Mouse (Mus musculus): ENCODE data around the gene B830017H08Rik. TPM values are rescaled to one million over a fixed set of nuclear protein-coding genes. Genes with fewer than 3 reads are reported as not detected.

B830017H08Rik gene
- polyA plus RNA-seq, 2 experiments: not detected

GRCm38 (mm10) chr16:17801777-17802455, 31.0 kb upstream of the B830017H08Rik start:
- H3K9me3 ChIP-seq (ENCODE audit: control insufficient read depth, low read length): no peaks in the 10 kb centered on the region
- no peak overlapping the region for H3K4me3 ChIP-seq (ENCODE audit: insufficient read depth in 1 of 2, low read depth in 2 of 2, low read length in 2 of 2)
- peaks cover 98% of the 10 kb centered on the region for H3K27me3 ChIP-seq (ENCODE audit: control insufficient read depth, insufficient read depth, low read length)
- no peak overlapping the region for H3K9ac ChIP-seq (replicated peaks)
- no peak overlapping the region for H3K4me2 ChIP-seq (ENCODE audit: low read depth)
- 8% methylated on average over 7 of the region's 7 CpGs for WGBS (ENCODE audit: insufficient replicate concordance)
- DNase-seq (ENCODE audit: low read depth in 3 of 3, low spot score in 3 of 3): no peak
- H3K4me1 ChIP-seq (replicated peaks; ENCODE audit: control insufficient read depth in 2 of 2, insufficient read depth in 2 of 2, low read length in 1 of 2): no peaks in the 10 kb centered on the region
- ATAC-seq (ENCODE audit: insufficient read depth): no peak
- H3K27ac ChIP-seq: no peak overlapping the region
- TF ChIP-seq CTCF (IDR thresholded peaks at IDR 0.05; ENCODE audit: low read depth) (no peak), EP300 (IDR thresholded peaks at IDR 0.05; ENCODE audit: low read depth) (no peak)
- H3K36me3 ChIP-seq (replicated peaks; ENCODE audit: control insufficient read depth, insufficient read depth, low read depth): no peaks in the 10 kb centered on the region

DNA sequence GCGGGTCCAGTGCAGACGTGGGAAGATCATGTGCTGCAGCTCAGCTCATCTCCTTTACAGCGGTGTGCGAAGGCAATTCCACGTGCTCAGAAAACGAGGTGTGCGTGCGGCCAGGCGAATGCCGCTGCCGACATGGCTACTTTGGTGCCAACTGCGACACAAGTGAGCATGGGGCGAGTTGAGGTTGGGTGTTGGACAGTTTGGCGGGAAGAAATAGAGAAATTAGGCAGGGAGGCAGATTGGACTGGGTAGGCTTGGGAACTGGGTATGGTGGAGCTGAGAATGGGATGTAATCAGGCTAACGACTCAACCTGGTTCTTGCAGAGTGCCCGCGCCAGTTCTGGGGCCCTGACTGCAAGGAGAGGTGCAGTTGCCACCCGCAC, 30.5 kb upstream of the B830017H08Rik start:
- Histone ChIP-seq H3K36me3 (replicated peaks; ENCODE audit: control insufficient read depth, insufficient read depth, low read depth) (no peaks in the 10 kb centered on the region), H3K27me3 (ENCODE audit: control insufficient read depth, insufficient read depth, low read length) (peaks cover 98% of the 10 kb centered on the region), H3K27ac (no peak overlapping the region), H3K9me3 (ENCODE audit: control insufficient read depth, low read length) (no peaks in the 10 kb centered on the region), H3K9ac (replicated peaks) (no peak overlapping the region), H3K4me3 (ENCODE audit: insufficient read depth in 1 of 2, low read depth in 2 of 2, low read length in 2 of 2) (peak overlapping the region in 1 of 2 experiments; percentile 35; a peak in 2 of 4 replicates), H3K4me2 (ENCODE audit: low read depth) (no peak overlapping the region), H3K4me1 (replicated peaks; ENCODE audit: control insufficient read depth in 2 of 2, insufficient read depth in 2 of 2, low read length in 1 of 2) (no peaks in the 10 kb centered on the region)
- 9% methylated on average over 18 of the region's 18 CpGs for whole genome bisulfite sequencing (ENCODE audit: insufficient replicate concordance)
- ATAC-seq (ENCODE audit: insufficient read depth) (no peak), DNase-seq (ENCODE audit: low read depth in 3 of 3, low spot score in 3 of 3) (no peak)
- no peak for TF ChIP-seq EP300 (IDR thresholded peaks at IDR 0.05; ENCODE audit: low read depth)
- TF ChIP-seq CTCF (IDR thresholded peaks at IDR 0.05; ENCODE audit: low read depth): no peak

DNA sequence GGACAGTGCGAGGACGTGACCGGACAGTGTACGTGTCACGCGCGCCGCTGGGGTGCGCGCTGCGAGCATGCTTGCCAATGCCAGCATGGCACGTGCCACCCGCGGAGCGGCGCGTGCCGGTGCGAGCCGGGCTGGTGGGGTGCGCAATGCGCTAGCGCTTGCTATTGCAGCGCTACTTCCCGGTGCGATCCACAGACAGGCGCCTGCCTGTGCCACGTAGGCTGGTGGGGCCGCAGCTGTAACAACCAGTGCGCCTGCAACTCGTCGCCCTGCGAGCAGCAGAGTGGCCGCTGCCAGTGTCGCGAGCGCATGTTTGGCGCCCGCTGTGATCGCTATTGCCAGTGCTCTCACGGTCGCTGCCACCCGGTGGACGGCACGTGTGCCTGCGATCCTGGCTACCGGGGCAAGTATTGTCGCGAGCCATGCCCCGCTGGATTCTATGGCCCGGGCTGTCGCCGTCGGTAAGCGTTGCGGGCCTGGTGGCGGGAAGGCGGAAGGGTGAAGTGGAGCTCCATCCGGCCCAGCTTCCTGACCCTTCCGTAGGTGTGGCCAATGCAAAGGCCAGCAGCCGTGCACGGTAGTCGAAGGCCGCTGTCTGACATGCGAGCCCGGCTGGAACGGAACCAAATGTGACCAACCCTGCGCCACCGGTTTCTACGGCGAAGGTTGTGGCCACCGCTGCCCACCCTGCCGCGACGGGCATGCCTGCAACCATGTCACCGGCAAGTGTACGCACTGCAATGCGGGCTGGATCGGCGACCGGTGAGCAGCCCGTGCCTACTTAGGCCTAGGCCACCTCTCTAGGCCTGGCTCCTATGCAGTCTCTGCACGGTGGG, 29.9 kb upstream of the B830017H08Rik start:
- WGBS (ENCODE audit: insufficient replicate concordance): 2% methylated on average over 83 of the region's 83 CpGs
- Histone ChIP-seq H3K4me3 (ENCODE audit: insufficient read depth in 1 of 2, low read depth in 2 of 2, low read length in 2 of 2) (peak overlapping the region in 1 of 2 experiments; percentile 35; a peak in 2 of 4 replicates), H3K9ac (replicated peaks) (no peak overlapping the region)

GRCm38 (mm10) chr16:17803675-17804448, 29.1 kb upstream of the B830017H08Rik start:
- no peaks in the 10 kb centered on the region for H3K36me3 ChIP-seq (replicated peaks; ENCODE audit: control insufficient read depth, insufficient read depth, low read depth)
- H3K4me2 ChIP-seq (ENCODE audit: low read depth): peak overlapping the region; percentile 60
- ATAC-seq (ENCODE audit: insufficient read depth) (no peak), DNase-seq (ENCODE audit: low read depth in 3 of 3, low spot score in 3 of 3) (no peak)
- H3K27me3 ChIP-seq (ENCODE audit: control insufficient read depth, insufficient read depth, low read length): peaks cover 96% of the 10 kb centered on the region
- no peaks in the 10 kb centered on the region for H3K4me1 ChIP-seq (replicated peaks; ENCODE audit: control insufficient read depth in 2 of 2, insufficient read depth in 2 of 2, low read length in 1 of 2)
- 11% methylated on average over 33 of the region's 33 CpGs for WGBS (ENCODE audit: insufficient replicate concordance)
- H3K9me3 ChIP-seq (ENCODE audit: control insufficient read depth, low read length): no peaks in the 10 kb centered on the region
- H3K4me3 ChIP-seq (ENCODE audit: insufficient read depth in 1 of 2, low read depth in 2 of 2, low read length in 2 of 2): peak overlapping the region in 1 of 2 experiments; percentile 25; a peak in 2 of 4 replicates
- TF ChIP-seq EP300 (IDR thresholded peaks at IDR 0.05; ENCODE audit: low read depth) (no peak), CTCF (IDR thresholded peaks at IDR 0.05; ENCODE audit: low read depth) (no peak)
- H3K9ac ChIP-seq (replicated peaks): no peak overlapping the region
- no peak overlapping the region for H3K27ac ChIP-seq

More for the DNA sequence above, 29.9 kb upstream of the B830017H08Rik start:
- Histone ChIP-seq H3K4me2 (ENCODE audit: low read depth) (peak overlapping the region; percentile 49), H3K36me3 (replicated peaks; ENCODE audit: control insufficient read depth, insufficient read depth, low read depth) (no peaks in the 10 kb centered on the region), H3K27me3 (ENCODE audit: control insufficient read depth, insufficient read depth, low read length) (peaks cover 98% of the 10 kb centered on the region), H3K4me1 (replicated peaks; ENCODE audit: control insufficient read depth in 2 of 2, insufficient read depth in 2 of 2, low read length in 1 of 2) (no peaks in the 10 kb centered on the region), H3K9me3 (ENCODE audit: control insufficient read depth, low read length) (no peaks in the 10 kb centered on the region), H3K27ac (no peak overlapping the region)
- no peak for TF ChIP-seq EP300 (IDR thresholded peaks at IDR 0.05; ENCODE audit: low read depth)
- 0 out of 2 replicates have a peak, but pooled peaks have one; percentile 11 for TF ChIP-seq CTCF (IDR thresholded peaks at IDR 0.05; ENCODE audit: low read depth)
- DNase-seq (ENCODE audit: low read depth in 3 of 3, low spot score in 3 of 3) (no peak), ATAC-seq (ENCODE audit: insufficient read depth) (no peak)

All from liver, embryonic 14.5 days (tissue).